Mouse (Mus musculus) kidney, adult 11 months (tissue): ENCODE measurements around the gene Med10.

Experiments used
- DNase-seq: peaks from one replicate; pipeline ENCODE4 v3.0.0; 2022

Med10 gene

GRCm38 (mm10) chr13:69832578-69832977, 30.4 kb downstream of the Med10 start:
- no peak for DNase-seq

GRCm38 (mm10) chr13:69833416-69833815, 31.2 kb downstream of the Med10 start:
- no peak for DNase-seq

GRCm38 (mm10) chr13:69845592-69845991, 43.4 kb downstream of the Med10 start:
- DNase-seq = no peak

DNA sequence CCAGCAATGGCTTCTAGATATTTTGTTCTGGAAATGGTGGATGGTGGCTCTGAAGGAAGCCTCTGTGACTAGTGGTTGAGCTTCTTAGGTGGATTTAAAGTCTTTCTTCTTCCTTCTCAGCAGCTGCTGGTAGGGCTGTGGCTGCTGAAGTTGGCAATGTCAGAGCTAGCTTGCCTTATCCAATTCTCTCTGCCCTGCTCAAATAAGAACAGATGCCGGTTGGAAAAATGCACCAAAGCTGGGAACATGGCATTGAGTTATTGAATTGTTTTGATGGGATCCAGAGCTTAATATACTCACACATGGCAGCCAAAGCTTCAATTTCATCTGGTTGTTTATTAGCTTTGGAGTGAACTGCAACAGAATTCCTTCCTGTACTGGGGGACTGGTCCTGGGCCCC, 47.4 kb downstream of the Med10 start:
- DNase-seq = no peak

DNA sequence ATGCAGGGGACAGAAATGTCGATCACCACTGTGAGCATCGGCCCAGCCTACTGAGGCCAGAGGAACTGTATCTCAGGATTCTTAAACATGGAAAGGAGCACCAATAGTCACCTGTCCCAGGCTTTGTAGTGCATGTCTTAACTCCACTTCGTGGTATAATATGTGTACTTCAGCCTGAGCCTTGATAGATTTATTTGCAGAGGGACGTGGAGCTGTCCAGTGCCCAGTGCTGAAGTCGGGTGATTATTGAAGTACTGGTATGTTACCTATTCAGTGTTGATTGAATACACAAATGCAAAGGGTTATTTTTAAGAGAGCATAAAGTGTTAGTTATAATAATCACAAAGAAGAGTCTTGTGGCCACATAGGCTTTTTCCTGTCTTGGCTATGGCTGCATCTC, 50.1 kb downstream of the Med10 start:
- DNase-seq = no peak

DNA sequence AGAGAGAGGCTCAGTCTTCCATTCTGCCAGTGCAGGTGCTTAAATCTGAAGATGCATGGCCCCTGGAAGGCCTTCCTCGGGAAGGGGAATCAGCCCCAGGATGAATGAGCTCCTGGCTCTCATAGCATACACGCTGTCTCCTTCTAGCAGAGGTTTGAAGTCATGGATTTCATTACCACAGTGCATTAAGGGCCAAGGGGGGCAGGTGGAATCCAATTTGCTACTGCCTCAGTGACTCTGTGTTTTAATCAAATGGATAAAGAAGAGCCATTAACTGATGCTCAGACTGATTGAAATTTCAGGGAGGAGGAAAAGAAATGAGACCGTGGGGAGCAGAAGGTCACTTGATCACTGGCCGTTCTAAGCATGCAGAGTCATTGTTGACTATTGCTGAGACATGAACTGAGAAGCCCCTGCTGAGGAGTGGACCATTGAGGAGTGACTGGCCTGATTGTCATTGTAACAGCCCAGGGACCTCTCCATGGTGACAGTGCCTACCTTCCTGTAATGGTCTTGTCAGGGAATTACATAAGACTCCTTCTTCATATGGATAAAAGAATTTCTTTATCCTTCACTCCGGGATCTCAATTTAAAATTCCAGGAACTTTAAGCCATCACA, 51.3 kb downstream of the Med10 start:
- DNase-seq = no peak

DNA sequence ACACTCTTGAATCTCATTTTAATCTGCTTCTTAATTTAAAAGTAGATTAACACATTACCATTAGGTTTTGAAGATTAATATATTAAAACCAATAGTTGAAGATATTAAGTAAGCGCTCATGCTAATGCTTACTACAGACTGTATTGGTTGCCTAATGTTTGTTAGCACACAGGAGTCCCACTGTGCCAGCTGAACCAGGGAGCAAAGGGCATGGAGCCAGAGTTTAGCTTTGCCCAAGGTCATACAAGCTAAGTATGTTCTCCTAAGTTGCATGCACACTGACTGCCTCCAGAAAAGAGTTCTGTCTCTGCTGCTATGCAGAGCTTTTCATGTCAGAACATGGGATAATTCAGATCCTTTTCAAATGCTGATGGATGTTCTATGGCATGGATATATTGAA, 53.7 kb downstream of the Med10 start:
- no peak for DNase-seq

GRCm38 (mm10) chr13:69862276-69862675, 60.1 kb downstream of the Med10 start:
- no peak for DNase-seq

DNA sequence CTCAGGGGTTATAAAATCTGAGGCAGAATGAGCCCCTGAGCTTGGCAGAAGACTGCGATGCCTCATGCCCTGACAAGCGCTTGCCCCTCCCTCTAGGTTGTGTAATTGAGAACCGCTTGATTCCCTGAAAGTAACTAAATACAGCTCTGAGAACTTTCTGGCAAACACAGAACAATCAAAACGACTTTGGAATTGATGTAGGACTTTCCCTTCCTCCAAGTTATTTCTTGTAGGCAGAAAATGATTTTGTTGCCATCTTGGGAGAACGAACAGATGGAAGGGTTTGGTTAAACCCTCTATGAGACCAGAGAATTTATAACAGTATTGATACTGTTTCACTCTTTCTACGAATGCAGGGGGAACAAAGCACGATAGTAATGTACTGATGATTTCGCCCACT, 62.7 kb downstream of the Med10 start:
- DNase-seq = no peak
